Comparison of ENCODE assay signal across 15 mouse cellular contexts in genomic region chr10:126531950-126532349, GRCm38 (mm10).
DNase-seq lines count a peak whose midpoint lies in the region; ATAC-seq and TF ChIP-seq lines count a peak whose summit lies in the region.
"Had no signal": no experiment of that assay in that cellular context is flagged by ENCODE, and none has a peak within 500 bp of the region (broad histone marks: within the 10 kb centered on the region; RNA-seq: fewer than 3 reads in every experiment).

No protein-coding gene starts in this region.

- no peak overlapping the region for H3K4me2 ChIP-seq in forebrain, embryonic 12.5 days
- H3K4me2 ChIP-seq in forebrain, embryonic 14.5 days (ENCODE audit: low read length): no peak overlapping the region
- no peak overlapping the region for H3K4me2 ChIP-seq in midbrain, embryonic 11.5 days
- H3K4me2 ChIP-seq in midbrain, postnatal 0 days (ENCODE audit: low read depth, low read length, poor library complexity, severe bottlenecking): no peak overlapping the region
- no peak overlapping the region for H3K4me2 ChIP-seq in midbrain, embryonic 15.5 days
- H3K4me2 ChIP-seq: embryonic facial prominence, embryonic 13.5 days; heart, embryonic 13.5 days; hindbrain, embryonic 15.5 days had no signal

- TF ChIP-seq CTCF in midbrain, postnatal 0 days (IDR thresholded peaks at IDR 0.05): no peak

- H3K9me3 ChIP-seq in forebrain, embryonic 12.5 days: no peaks in the 10 kb centered on the region
- no peaks in the 10 kb centered on the region for H3K9me3 ChIP-seq in forebrain, embryonic 14.5 days (replicated peaks; ENCODE audit: control insufficient read depth, low read length)
- no peaks in the 10 kb centered on the region for H3K9me3 ChIP-seq in midbrain, embryonic 11.5 days (ENCODE audit: control insufficient read depth, low read length)
- H3K9me3 ChIP-seq in midbrain, postnatal 0 days (ENCODE audit: low read length): no peaks in the 10 kb centered on the region
- H3K9me3 ChIP-seq in midbrain, embryonic 15.5 days: no peaks in the 10 kb centered on the region
- H3K9me3 ChIP-seq: embryonic facial prominence, embryonic 13.5 days; heart, embryonic 13.5 days; hindbrain, embryonic 15.5 days had no signal

- H3K27ac ChIP-seq in forebrain, embryonic 12.5 days: no peak overlapping the region
- no peak overlapping the region for H3K27ac ChIP-seq in forebrain, embryonic 14.5 days (ENCODE audit: low read depth, low read length)
- H3K27ac ChIP-seq in midbrain, embryonic 11.5 days (ENCODE audit: low read depth, low read length): no peak overlapping the region
- no peak overlapping the region for H3K27ac ChIP-seq in midbrain, postnatal 0 days (ENCODE audit: low read depth, low read length)
- H3K27ac ChIP-seq in midbrain, embryonic 15.5 days: peak overlapping the region; percentile 54
- H3K27ac ChIP-seq: embryonic facial prominence, embryonic 13.5 days; heart, embryonic 13.5 days; hindbrain, embryonic 15.5 days had no signal

- H3K4me1 ChIP-seq in forebrain, embryonic 12.5 days: 0 out of 2 replicates have a peak, but pooled peaks cover 5% of the 10 kb centered on the region
- no peaks in the 10 kb centered on the region for H3K4me1 ChIP-seq in forebrain, embryonic 14.5 days (ENCODE audit: control insufficient read depth, insufficient read depth, low read length)
- H3K4me1 ChIP-seq in midbrain, embryonic 11.5 days (ENCODE audit: control insufficient read depth, insufficient read depth, low read length): no peaks in the 10 kb centered on the region; the same call in 1 of the 2 replicates
- no peaks in the 10 kb centered on the region for H3K4me1 ChIP-seq in midbrain, postnatal 0 days (ENCODE audit: insufficient read depth, low read length)
- H3K4me1 ChIP-seq in midbrain, embryonic 15.5 days: peaks cover 25% of the 10 kb centered on the region
- H3K4me1 ChIP-seq: heart, embryonic 13.5 days had no signal

- DNase-seq in forebrain, embryonic 14.5 days (ENCODE audit: low spot score): no peak
- DNase-seq in midbrain, embryonic 11.5 days (ENCODE audit: low spot score, missing footprints): peak; percentile 82
- DNase-seq in midbrain, postnatal 0 days (ENCODE audit: low spot score): no peak
- DNase-seq in ZHBTc4 (ENCODE audit: low read depth, low spot score): peak; percentile 21
- DNase-seq in spleen, postnatal 10 days (ENCODE audit: low spot score in 2 of 2): no peak
- DNase-seq in embryo, embryonic 11 days: no peak
- DNase-seq: cerebellum, adult 11-12 months; gastrocnemius, postnatal 25 days; heart, adult 11 months had no signal

- peaks cover 7% of the 10 kb centered on the region; the same call in 1 of the 2 replicates for H3K27me3 ChIP-seq in forebrain, embryonic 12.5 days
- no peaks in the 10 kb centered on the region for H3K27me3 ChIP-seq in forebrain, embryonic 14.5 days (replicated peaks; ENCODE audit: control insufficient read depth, insufficient read depth, low read length)
- H3K27me3 ChIP-seq in midbrain, embryonic 11.5 days (ENCODE audit: control insufficient read depth, insufficient read depth, low read length): no peaks in the 10 kb centered on the region
- H3K27me3 ChIP-seq in midbrain, postnatal 0 days (ENCODE audit: insufficient read depth, low read length): no peaks in the 10 kb centered on the region
- H3K27me3 ChIP-seq in midbrain, embryonic 15.5 days (replicated peaks): no peaks in the 10 kb centered on the region
- H3K27me3 ChIP-seq: heart, embryonic 13.5 days; hindbrain, embryonic 15.5 days had no signal

- 43% methylated on average over 3 of the region's 3 CpGs for WGBS in forebrain, embryonic 12.5 days
- 42% methylated on average over 3 of the region's 3 CpGs for WGBS in forebrain, embryonic 14.5 days
- WGBS in midbrain, embryonic 11.5 days: 35% methylated on average over 3 of the region's 3 CpGs
- 27% methylated on average over 3 of the region's 3 CpGs for WGBS in midbrain, postnatal 0 days
- WGBS in midbrain, embryonic 15.5 days: 29% methylated on average over 3 of the region's 3 CpGs

- no peak overlapping the region for H3K9ac ChIP-seq in forebrain, embryonic 12.5 days
- H3K9ac ChIP-seq in forebrain, embryonic 14.5 days (ENCODE audit: low read length): no peak overlapping the region
- H3K9ac ChIP-seq in midbrain, embryonic 11.5 days (ENCODE audit: low read length): no peak overlapping the region
- no peak overlapping the region for H3K9ac ChIP-seq in midbrain, postnatal 0 days (replicated peaks; ENCODE audit: low read length, poor library complexity, severe bottlenecking)
- no peak overlapping the region for H3K9ac ChIP-seq in midbrain, embryonic 15.5 days
- H3K9ac ChIP-seq: embryonic facial prominence, embryonic 13.5 days; heart, embryonic 13.5 days; hindbrain, embryonic 15.5 days had no signal

- H3K36me3 ChIP-seq in forebrain, embryonic 12.5 days (replicated peaks): no peaks in the 10 kb centered on the region
- H3K36me3 ChIP-seq in forebrain, embryonic 14.5 days (ENCODE audit: control insufficient read depth, insufficient read depth, low read length): no peaks in the 10 kb centered on the region
- H3K36me3 ChIP-seq in midbrain, embryonic 11.5 days (ENCODE audit: control insufficient read depth, insufficient read depth, low read length): no peaks in the 10 kb centered on the region
- H3K36me3 ChIP-seq in midbrain, postnatal 0 days (ENCODE audit: insufficient read depth, low read length): no peaks in the 10 kb centered on the region
- H3K36me3 ChIP-seq in midbrain, embryonic 15.5 days (replicated peaks): no peaks in the 10 kb centered on the region
- H3K36me3 ChIP-seq: embryonic facial prominence, embryonic 13.5 days; heart, embryonic 13.5 days; hindbrain, embryonic 15.5 days had no signal

- 0 out of 2 replicates have a peak, but pooled peaks have one; percentile 27 for ATAC-seq in forebrain, embryonic 12.5 days (ENCODE audit: low FRiP score)
- ATAC-seq in forebrain, embryonic 14.5 days: no peak
- peak; percentile 67 for ATAC-seq in midbrain, embryonic 11.5 days (ENCODE audit: low FRiP score)
- no peak for ATAC-seq in midbrain, postnatal 0 days (ENCODE audit: low FRiP score)
- peak; percentile 56; the same call in 1 of the 2 replicates for ATAC-seq in midbrain, embryonic 15.5 days (replicated peaks)
- ATAC-seq: intestine, embryonic 16.5 days had no signal

- no peak overlapping the region for H3K4me3 ChIP-seq in forebrain, embryonic 12.5 days (replicated peaks)
- H3K4me3 ChIP-seq in forebrain, embryonic 14.5 days (ENCODE audit: low read depth, low read length): no peak overlapping the region
- no peak overlapping the region for H3K4me3 ChIP-seq in midbrain, embryonic 11.5 days (ENCODE audit: low read depth, low read length)
- no peak overlapping the region for H3K4me3 ChIP-seq in midbrain, postnatal 0 days (ENCODE audit: low read depth, low read length)
- no peak overlapping the region for H3K4me3 ChIP-seq in midbrain, embryonic 15.5 days
- H3K4me3 ChIP-seq: embryonic facial prominence, embryonic 13.5 days; heart, embryonic 13.5 days; hindbrain, embryonic 15.5 days had no signal

Comparison
In these comparisons a context has a peak if more than half of its experiments do, and no peak if none do; other contexts are left out.
1. ATAC-seq: peak in forebrain, embryonic 12.5 days (single experiment), midbrain, embryonic 11.5 days (single experiment) and midbrain, embryonic 15.5 days (single experiment); none in forebrain, embryonic 14.5 days (single experiment) and midbrain, postnatal 0 days (single experiment).
2. DNase-seq: peak in midbrain, embryonic 11.5 days (single experiment) and ZHBTc4 (single experiment); none in forebrain, embryonic 14.5 days (single experiment), midbrain, postnatal 0 days (single experiment), spleen, postnatal 10 days (0 of 2) and embryo, embryonic 11 days (single experiment).